Mouse (Mus musculus) forebrain, embryonic 13.5 days (tissue): ENCODE data around the gene Emp2. TPM values are rescaled to one million over a fixed set of nuclear protein-coding genes. Genes with fewer than 3 reads are reported as not detected.
A peak's percentile ranks its signal among the peaks of the same experiment; 100 is the strongest.

Experiments
- ATAC-seq: fragments of 200-750 bp; cut with Nextera tagmentation; 2 replicates; pipeline ENCODE4 v1.8.0; 2017
- H3K27ac ChIP-seq: fragments of 300-500 bp; sonication (generic); 2 replicates; pipeline ENCODE4 v1.5.1; 2015; ENCODE audit warnings: inconsistent platforms, mild to moderate bottlenecking, moderate library complexity
- H3K27me3 ChIP-seq: fragments of 300-500 bp; sonication (generic); 2 replicates; pipeline ENCODE4 v1.6.1; 2015; ENCODE audit warnings: mild to moderate bottlenecking, inconsistent platforms
- H3K36me3 ChIP-seq: fragments of 300-500 bp; sonication (generic); 2 replicates; pipeline ENCODE4 v1.6.1; 2015; ENCODE audit warnings: mild to moderate bottlenecking, inconsistent platforms; ENCODE audit not compliant: poor library complexity, severe bottlenecking
- H3K4me1 ChIP-seq: fragments of 300-500 bp; sonication (generic); 2 replicates; pipeline ENCODE4 v1.6.1; 2015; ENCODE audit warnings: inconsistent platforms
- H3K4me2 ChIP-seq: fragments of 300-500 bp; sonication (generic); 2 replicates; pipeline ENCODE4 v1.6.1; 2015; ENCODE audit warnings: inconsistent platforms, mild to moderate bottlenecking, moderate library complexity
- H3K4me3 ChIP-seq: fragments of 300-500 bp; sonication (generic); 2 replicates; pipeline ENCODE4 v1.5.1; 2015; ENCODE audit warnings: mild to moderate bottlenecking, inconsistent platforms
- H3K9ac ChIP-seq: fragments of 300-500 bp; sonication (generic); 2 replicates; pipeline ENCODE4 v1.6.1; 2015; ENCODE audit warnings: mild to moderate bottlenecking, inconsistent platforms
- H3K9me3 ChIP-seq: fragments of 300-500 bp; sonication (generic); replicated peaks from 2 replicates; pipeline ENCODE4 v1.6.1; 2016; ENCODE audit warnings: inconsistent platforms
- whole genome bisulfite sequencing: fragments of 180-500 bp; shearing (Covaris S2); methylation state at CpG from one replicate; pipeline ENCODE4 v1.1.7; 2015; 5-methylcytosine and 5-hydroxymethylcytosine counted together
- polyA plus RNA-seq: library from polyadenylated mRNA; unstranded; fragments of >200 nt; fragmentation: Nextera tagmentation; extraction: Ambion mirVana; gene quantifications from 2 replicates; pipeline ENCODE4 v1.2.1, GENCODE M21; 2015

Gene Emp2
- polyA plus RNA-seq, 1 experiment from 2014 or later: 2.3 TPM

GRCm38 (mm10) chr16:10311989-10312388 is 1.8 kb downstream of the Emp2 start:
- Histone ChIP-seq H3K4me2 (no peak overlapping the region), H3K36me3 (no peaks in the 10 kb centered on the region), H3K27me3 (peaks cover 21% of the 10 kb centered on the region), H3K4me3 (no peak overlapping the region), H3K27ac (no peak overlapping the region), H3K9ac (no peak overlapping the region), H3K9me3 (no peaks in the 10 kb centered on the region), H3K4me1 (peaks cover 10% of the 10 kb centered on the region; the same call in 1 of the 2 replicates)
- 87% methylated on average over 4 of the region's 4 CpGs for WGBS
- no peak for ATAC-seq

GRCm38 (mm10) chr16:10311086-10311485 is 2.7 kb downstream of the Emp2 start:
- 67% methylated on average over 3 of the region's 3 CpGs for WGBS
- Histone ChIP-seq H3K9me3 (no peaks in the 10 kb centered on the region), H3K4me3 (no peak overlapping the region), H3K36me3 (no peaks in the 10 kb centered on the region), H3K9ac (no peak overlapping the region), H3K27me3 (peaks cover 21% of the 10 kb centered on the region), H3K4me2 (no peak overlapping the region), H3K27ac (no peak overlapping the region), H3K4me1 (peaks cover 10% of the 10 kb centered on the region; the same call in 1 of the 2 replicates)
- ATAC-seq: no peak

- no peaks in the 10 kb centered on the region for H3K9me3 ChIP-seq
- H3K36me3 ChIP-seq: no peaks in the 10 kb centered on the region
- WGBS: 78% methylated on average over 5 of the region's 5 CpGs
- peaks cover 10% of the 10 kb centered on the region; the same call in 1 of the 2 replicates for H3K4me1 ChIP-seq
- peaks cover 21% of the 10 kb centered on the region for H3K27me3 ChIP-seq
- no peak overlapping the region for H3K4me3 ChIP-seq
- no peak for ATAC-seq
- H3K27ac ChIP-seq: no peak overlapping the region
- H3K4me2 ChIP-seq: no peak overlapping the region
- H3K9ac ChIP-seq: no peak overlapping the region
These were observed 3.3 kb downstream of the Emp2 start for GRCm38 (mm10) chr16:10310507-10310906.

GRCm38 (mm10) chr16:10307351-10307750 is 6.4 kb downstream of the Emp2 start:
- no peak overlapping the region for H3K4me3 ChIP-seq
- peaks cover 8% of the 10 kb centered on the region for H3K27me3 ChIP-seq
- no peaks in the 10 kb centered on the region for H3K9me3 ChIP-seq
- peak; percentile 57; the same call in 1 of the 2 replicates for ATAC-seq
- WGBS: 66% methylated on average over 5 of the region's 5 CpGs
- 0 out of 2 replicates have a peak, but pooled peaks cover 3% of the 10 kb centered on the region for H3K4me1 ChIP-seq
- no peak overlapping the region for H3K4me2 ChIP-seq
- H3K9ac ChIP-seq: no peak overlapping the region
- H3K36me3 ChIP-seq: no peaks in the 10 kb centered on the region
- no peak overlapping the region for H3K27ac ChIP-seq

GRCm38 (mm10) chr16:10306101-10306500 is 7.7 kb downstream of the Emp2 start:
- no peaks in the 10 kb centered on the region for H3K9me3 ChIP-seq
- H3K36me3 ChIP-seq: no peaks in the 10 kb centered on the region
- no peak overlapping the region for H3K9ac ChIP-seq
- WGBS: 59% methylated on average over 3 of the region's 3 CpGs
- ATAC-seq: no peak
- no peak overlapping the region for H3K27ac ChIP-seq
- no peak overlapping the region for H3K4me3 ChIP-seq
- no peak overlapping the region for H3K4me2 ChIP-seq
- H3K4me1 ChIP-seq: 0 out of 2 replicates have a peak, but pooled peaks cover 3% of the 10 kb centered on the region
- no peaks in the 10 kb centered on the region for H3K27me3 ChIP-seq

GRCm38 (mm10) chr16:10301337-10301736 is 12.4 kb downstream of the Emp2 start:
- no peaks in the 10 kb centered on the region for H3K4me1 ChIP-seq
- WGBS: 83% methylated on average over 3 of the region's 3 CpGs
- no peak for ATAC-seq
- no peak overlapping the region for H3K4me3 ChIP-seq
- H3K4me2 ChIP-seq: no peak overlapping the region
- H3K9me3 ChIP-seq: no peaks in the 10 kb centered on the region
- H3K27ac ChIP-seq: no peak overlapping the region
- no peaks in the 10 kb centered on the region for H3K27me3 ChIP-seq
- H3K9ac ChIP-seq: no peak overlapping the region
- H3K36me3 ChIP-seq: no peaks in the 10 kb centered on the region

- Histone ChIP-seq H3K4me1 (no peaks in the 10 kb centered on the region), H3K4me3 (no peak overlapping the region), H3K4me2 (no peak overlapping the region), H3K27me3 (no peaks in the 10 kb centered on the region), H3K36me3 (no peaks in the 10 kb centered on the region), H3K9me3 (no peaks in the 10 kb centered on the region), H3K9ac (no peak overlapping the region), H3K27ac (no peak overlapping the region)
- no peak for ATAC-seq
- 80% methylated on average over 3 of the region's 3 CpGs for WGBS
These were observed 13.3 kb downstream of the Emp2 start for GRCm38 (mm10) chr16:10300231-10301186.

- no peaks in the 10 kb centered on the region for H3K27me3 ChIP-seq
- H3K9me3 ChIP-seq: no peaks in the 10 kb centered on the region
- H3K4me3 ChIP-seq: no peak overlapping the region
- H3K4me1 ChIP-seq: no peaks in the 10 kb centered on the region
- ATAC-seq: no peak
- H3K4me2 ChIP-seq: no peak overlapping the region
- no peak overlapping the region for H3K27ac ChIP-seq
- WGBS: 34% methylated on average over 8 of the region's 8 CpGs
- H3K36me3 ChIP-seq: no peaks in the 10 kb centered on the region
- H3K9ac ChIP-seq: no peak overlapping the region
These were observed 14.1 kb downstream of the Emp2 start for GRCm38 (mm10) chr16:10299637-10300036.

GRCm38 (mm10) chr16:10297696-10298644 is 15.8 kb downstream of the Emp2 start:
- Histone ChIP-seq H3K9ac (no peak overlapping the region), H3K36me3 (no peaks in the 10 kb centered on the region), H3K27me3 (no peaks in the 10 kb centered on the region), H3K4me3 (no peak overlapping the region), H3K27ac (no peak overlapping the region), H3K4me2 (no peak overlapping the region), H3K9me3 (no peaks in the 10 kb centered on the region), H3K4me1 (no peaks in the 10 kb centered on the region)
- no peak for ATAC-seq
- 78% methylated on average over 10 of the region's 10 CpGs for WGBS

GRCm38 (mm10) chr16:10288115-10288514 is 25.7 kb downstream of the Emp2 start:
- no peak overlapping the region for H3K4me2 ChIP-seq
- no peaks in the 10 kb centered on the region for H3K36me3 ChIP-seq
- H3K9me3 ChIP-seq: no peaks in the 10 kb centered on the region
- 83% methylated on average over 6 of the region's 6 CpGs for WGBS
- no peak overlapping the region for H3K9ac ChIP-seq
- no peaks in the 10 kb centered on the region for H3K4me1 ChIP-seq
- H3K27ac ChIP-seq: no peak overlapping the region
- H3K27me3 ChIP-seq: no peaks in the 10 kb centered on the region
- H3K4me3 ChIP-seq: no peak overlapping the region
- no peak for ATAC-seq

GRCm38 (mm10) chr16:10286513-10287268 is 27.1 kb downstream of the Emp2 start:
- Histone ChIP-seq H3K9me3 (no peaks in the 10 kb centered on the region), H3K36me3 (no peaks in the 10 kb centered on the region), H3K4me1 (no peaks in the 10 kb centered on the region), H3K27me3 (no peaks in the 10 kb centered on the region), H3K9ac (no peak overlapping the region), H3K27ac (no peak overlapping the region), H3K4me3 (no peak overlapping the region), H3K4me2 (no peak overlapping the region)
- 86% methylated on average over 9 of the region's 9 CpGs for WGBS
- no peak for ATAC-seq
